8 mouse cellular contexts compared by ENCODE assay signal in genomic region chr12:80115863-80116194, GRCm38 (mm10). TPM values are rescaled to one million over a fixed set of nuclear protein-coding genes. Genes with fewer than 3 reads are reported as not detected.
A peak's percentile ranks its signal among the peaks of the same experiment; 100 is the strongest.
DNase-seq lines count a peak whose midpoint lies in the region; ATAC-seq and TF ChIP-seq lines count a peak whose summit lies in the region.

No protein-coding gene starts in this region.

- peak; percentile 66 for DNase-seq in kidney, postnatal 0 days (ENCODE audit: low spot score)
- no peak for DNase-seq in kidney, postnatal 14 days
- no peak for DNase-seq in embryo, embryonic 10 days (ENCODE audit: low spot score)
- DNase-seq in right cerebral cortex, postnatal 25 days = no peak
- no peak for DNase-seq in thymus, postnatal 14 days

- H3K4me3 ChIP-seq in kidney, postnatal 0 days (replicated peaks; ENCODE audit: low read depth, low read length) = peak overlapping the region; percentile 66
- H3K4me3 ChIP-seq in embryonic facial prominence, embryonic 12.5 days = peak overlapping the region; percentile 94
- peak overlapping the region; percentile 91 for H3K4me3 ChIP-seq in intestine, postnatal 0 days (ENCODE audit: low read depth, low read length)
- peak overlapping the region; percentile 63 for H3K4me3 ChIP-seq in neural tube, embryonic 12.5 days

- H3K4me1 ChIP-seq in kidney, postnatal 0 days (replicated peaks; ENCODE audit: insufficient read depth, low read length) = 0 out of 2 replicates have a peak, but pooled peaks cover 8% of the 10 kb centered on the region
- peaks cover 13% of the 10 kb centered on the region; the same call in 1 of the 2 replicates for H3K4me1 ChIP-seq in embryonic facial prominence, embryonic 12.5 days
- peaks cover 5% of the 10 kb centered on the region; the same call in 1 of the 2 replicates for H3K4me1 ChIP-seq in intestine, postnatal 0 days (replicated peaks; ENCODE audit: control insufficient read depth, insufficient read depth, low read length)
- H3K4me1 ChIP-seq in neural tube, embryonic 12.5 days = peaks cover 16% of the 10 kb centered on the region

- H3K9ac ChIP-seq in kidney, postnatal 0 days (ENCODE audit: low read depth, low read length) = peak overlapping the region; percentile 91
- peak overlapping the region; percentile 85 for H3K9ac ChIP-seq in embryonic facial prominence, embryonic 12.5 days
- peak overlapping the region; percentile 85 for H3K9ac ChIP-seq in intestine, postnatal 0 days (ENCODE audit: low read depth, low read length)
- peak overlapping the region; percentile 80 for H3K9ac ChIP-seq in neural tube, embryonic 12.5 days

- peaks cover 6% of the 10 kb centered on the region for H3K36me3 ChIP-seq in kidney, postnatal 0 days (ENCODE audit: insufficient read depth, low read length)
- H3K36me3 ChIP-seq in embryonic facial prominence, embryonic 12.5 days = 0 out of 2 replicates have a peak, but pooled peaks cover 7% of the 10 kb centered on the region
- peaks cover 10% of the 10 kb centered on the region for H3K36me3 ChIP-seq in intestine, postnatal 0 days (ENCODE audit: control insufficient read depth, insufficient read depth)
- H3K36me3 ChIP-seq in neural tube, embryonic 12.5 days = peaks cover 11% of the 10 kb centered on the region; the same call in 1 of the 2 replicates

- ATAC-seq in kidney, postnatal 0 days (replicated peaks; ENCODE audit: low FRiP score, low read depth) = no peak
- 0 out of 2 replicates have a peak, but pooled peaks have one; percentile 8 for ATAC-seq in embryonic facial prominence, embryonic 12.5 days (ENCODE audit: insufficient number of reproducible peaks, insufficient read depth, low FRiP score, low TSS enrichment)
- no peak for ATAC-seq in intestine, postnatal 0 days
- no peak for ATAC-seq in neural tube, embryonic 12.5 days (ENCODE audit: low FRiP score, low read depth)

- no peaks in the 10 kb centered on the region; the same call in 1 of the 2 replicates for H3K9me3 ChIP-seq in kidney, postnatal 0 days (replicated peaks; ENCODE audit: low read length)
- H3K9me3 ChIP-seq in embryonic facial prominence, embryonic 12.5 days = no peaks in the 10 kb centered on the region
- no peaks in the 10 kb centered on the region for H3K9me3 ChIP-seq in intestine, postnatal 0 days (ENCODE audit: control insufficient read depth)
- no peaks in the 10 kb centered on the region for H3K9me3 ChIP-seq in neural tube, embryonic 12.5 days

- TF ChIP-seq CTCF in kidney, postnatal 0 days (IDR thresholded peaks at IDR 0.05; ENCODE audit: low read depth) = no peak; the same call in 1 of the 2 replicates
- TF ChIP-seq CTCF in intestine, postnatal 0 days (IDR thresholded peaks at IDR 0.05; ENCODE audit: low read depth) = no peak

- H3K27me3 ChIP-seq in kidney, postnatal 0 days (ENCODE audit: insufficient read depth, low read length) = no peaks in the 10 kb centered on the region
- no peaks in the 10 kb centered on the region for H3K27me3 ChIP-seq in embryonic facial prominence, embryonic 12.5 days
- H3K27me3 ChIP-seq in intestine, postnatal 0 days (replicated peaks; ENCODE audit: control insufficient read depth, insufficient read depth, low read length) = no peaks in the 10 kb centered on the region
- H3K27me3 ChIP-seq in neural tube, embryonic 12.5 days (replicated peaks) = 0 out of 2 replicates have a peak, but pooled peaks cover 6% of the 10 kb centered on the region

- peak overlapping the region; percentile 100 for H3K27ac ChIP-seq in kidney, postnatal 0 days
- H3K27ac ChIP-seq in embryonic facial prominence, embryonic 12.5 days = peak overlapping the region; percentile 99
- peak overlapping the region; percentile 98 for H3K27ac ChIP-seq in intestine, postnatal 0 days (ENCODE audit: low read depth, low read length)
- H3K27ac ChIP-seq in neural tube, embryonic 12.5 days = peak overlapping the region; percentile 86

- H3K4me2 ChIP-seq in kidney, postnatal 0 days (ENCODE audit: low read length) = peak overlapping the region; percentile 79
- H3K4me2 ChIP-seq in embryonic facial prominence, embryonic 12.5 days (replicated peaks) = peak overlapping the region; percentile 86
- peak overlapping the region; percentile 90 for H3K4me2 ChIP-seq in intestine, postnatal 0 days (replicated peaks; ENCODE audit: low read depth)
- H3K4me2 ChIP-seq in neural tube, embryonic 12.5 days (replicated peaks) = peak overlapping the region; percentile 96

- WGBS in kidney, postnatal 0 days = under 1% methylated on average over 30 of the region's 30 CpGs
- WGBS in embryonic facial prominence, embryonic 12.5 days = under 1% methylated on average over 30 of the region's 30 CpGs
- under 1% methylated on average over 30 of the region's 30 CpGs for WGBS in intestine, postnatal 0 days
- WGBS in neural tube, embryonic 12.5 days = under 1% methylated on average over 30 of the region's 30 CpGs

RNA-seq across cellular contexts. Expression of gene Zfp36l1, which starts 3.0 kb away (rescaled TPM):
- polyA plus RNA-seq in kidney, postnatal 0 days (2015; fragmentation: Nextera tagmentation; extraction: Ambion mirVana) = 141 and 160 TPM in 2 replicates
- 115 and 124 TPM in 2 replicates for polyA plus RNA-seq in embryonic facial prominence, embryonic 12.5 days (2016; fragmentation: Nextera tagmentation; extraction: Ambion mirVana)
- 77.9 and 80.7 TPM in 2 replicates for polyA plus RNA-seq in intestine, postnatal 0 days (2015; fragmentation: Nextera tagmentation; extraction: Ambion mirVana)
- polyA plus RNA-seq in neural tube, embryonic 12.5 days (2016; fragmentation: Nextera tagmentation; extraction: Ambion mirVana) = 72.3 and 73.0 TPM in 2 replicates
